Mouse (Mus musculus): Measurements from ENCODE around the gene Gspt1.
"Not testable (repeated sequence)": the region's sequence is repeated elsewhere in the genome, so short reads cannot be mapped to it uniquely, and the experiment has no call there.

DNA sequence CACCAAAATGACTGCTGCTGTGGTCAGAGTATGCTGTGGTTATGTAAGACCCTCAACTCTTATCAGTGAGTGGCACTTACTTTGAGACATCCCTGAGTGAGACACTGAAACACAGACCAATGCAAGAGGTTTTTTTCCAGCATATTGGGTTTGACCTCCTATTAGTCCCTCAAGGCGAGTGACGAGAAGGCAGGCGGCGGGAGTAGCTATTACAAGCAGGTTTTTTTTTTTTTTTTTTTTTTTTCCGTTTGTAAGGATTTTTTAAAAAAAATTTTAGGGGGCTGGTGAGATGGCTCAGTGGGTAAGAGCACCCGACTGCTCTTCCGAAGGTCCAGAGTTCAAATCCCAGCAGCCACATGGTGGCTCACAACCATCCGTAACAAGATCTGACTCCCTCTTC, 34.7 kb upstream of the Gspt1 start:
- TF ChIP-seq ZNF384 (IDR thresholded peaks at IDR 0.05; ENCODE audit: low read depth, low read length), result peak; percentile 84
- not testable (repeated sequence) for TF ChIP-seq HCFC1 (IDR thresholded peaks at IDR 0.05; ENCODE audit: borderline replicate concordance, insufficient read depth, low read length)
